Mouse (Mus musculus) embryo, embryonic 10.5 days (tissue): ENCODE data around the gene Arhgef33.

Experiments used
- DNase-seq: peaks from one replicate; pipeline ENCODE4 v3.0.0-alpha.2; 2015; ENCODE audit warnings: low spot score

The Arhgef33 gene

GRCm38 (mm10) chr17:80446470-80446869, 139.3 kb downstream of the Arhgef33 start:
- DNase-seq, result no peak
